Mouse (Mus musculus) spleen, adult 2 months (tissue): ENCODE results near the gene B430218F22Rik.

Experiments used
- CTCF ChIP-seq: fragments of 200-500 bp; IDR thresholded peaks from 2 replicates; pipeline ENCODE4 v1.5.1; 2011; ENCODE audit warnings: mild to moderate bottlenecking, inconsistent platforms; ENCODE audit not compliant: insufficient read depth, insufficient read length, insufficient replicate concordance; ENCODE audit errors: extremely low read depth
- POLR2A ChIP-seq: fragments of 200-500 bp; IDR thresholded peaks from 2 replicates; pipeline ENCODE4 v1.6.1; 2011; ENCODE audit warnings: low read depth, low read length, inconsistent platforms

GRCm38 (mm10) chr13:118420408-118420807 lies 34.0 kb downstream of the B430218F22Rik start:
- TF ChIP-seq POLR2A (no peak), CTCF (no peak)
